Mouse (Mus musculus) monocyte, adult 2 months (primary cell): ENCODE measurements around the gene Srgap2.

ENCODE experiments used
- DNase-seq, 2 experiments: peaks; one replicate each; pipeline ENCODE4 v3.0.0; 2022; ENCODE audit warnings: low spot score in 2 of 2, low read depth in 1 of 2

Gene Srgap2

DNA sequence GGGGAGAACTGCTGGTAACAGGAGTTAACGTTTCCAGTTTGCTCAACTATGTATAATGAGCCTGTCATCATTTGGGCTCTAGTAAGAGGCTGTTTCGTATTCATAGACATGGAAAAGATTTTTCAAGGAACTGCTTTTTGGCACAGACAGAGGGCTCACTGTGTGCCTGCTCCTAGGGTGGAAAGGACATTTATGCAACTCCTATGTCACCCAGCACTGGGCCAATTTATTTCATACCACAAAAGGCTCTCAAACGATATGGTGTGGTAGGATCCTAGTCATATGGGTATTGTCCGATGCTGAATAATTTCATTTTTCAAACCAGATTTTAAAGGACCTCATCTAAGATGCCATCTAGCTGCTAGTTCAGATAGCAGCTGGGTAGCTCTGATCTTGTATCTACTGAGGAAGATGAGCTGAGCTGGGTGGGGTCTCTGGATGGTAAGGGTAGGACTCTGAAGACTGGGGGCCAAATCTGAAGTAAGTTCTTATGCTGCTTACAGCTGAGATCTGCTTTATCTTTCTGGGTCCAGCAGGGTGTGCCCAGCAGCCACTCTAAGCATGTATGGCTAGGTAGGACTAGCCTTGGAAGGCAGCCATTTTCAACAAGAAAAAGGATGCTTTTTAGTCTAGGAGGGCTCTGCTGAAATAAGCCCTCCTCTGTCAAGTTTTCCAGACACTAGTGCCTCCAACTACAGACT, 233.8 kb downstream of the Srgap2 start:
- DNase-seq: no peak

DNA sequence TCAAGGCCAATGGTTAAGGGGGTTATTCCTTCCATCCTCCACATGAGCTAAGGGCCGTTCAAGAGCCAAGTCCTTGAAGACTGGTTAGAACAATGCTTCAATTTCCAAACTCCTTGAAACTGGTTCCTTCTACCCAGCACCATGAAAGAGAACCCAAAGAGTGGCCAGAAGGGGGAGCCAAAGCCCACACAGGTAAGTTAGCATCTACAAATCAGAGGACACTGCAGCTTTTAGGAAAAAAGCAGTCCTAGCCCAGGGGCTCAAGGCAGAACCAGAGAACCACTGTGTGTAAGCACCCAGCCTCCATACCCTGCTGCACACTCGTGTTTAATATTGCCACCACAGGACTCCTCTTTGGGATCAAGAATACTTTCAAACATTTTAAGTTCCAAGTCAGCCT, 236.5 kb downstream of the Srgap2 start:
- peak in 1 of 2 experiments; percentile 27 for DNase-seq

DNA sequence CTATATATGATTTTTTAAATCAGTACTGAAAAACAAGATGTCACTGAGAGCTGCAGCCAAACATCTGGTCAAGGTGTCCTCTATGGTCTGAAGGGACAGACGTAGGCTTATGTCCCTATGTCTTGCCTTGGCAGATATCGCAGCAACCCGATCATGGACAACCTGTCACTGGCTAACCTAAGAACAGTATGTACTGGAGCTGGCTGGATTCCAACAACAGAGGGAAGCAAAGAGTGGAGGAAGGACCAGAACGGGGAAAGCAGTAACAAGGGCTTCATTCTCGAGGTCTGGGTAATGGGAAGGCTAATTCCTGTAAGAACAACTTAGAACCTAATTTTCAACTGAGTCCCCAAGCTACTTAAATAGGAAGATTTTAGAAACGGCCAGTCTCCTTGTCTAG, 238.2 kb downstream of the Srgap2 start:
- no peak for DNase-seq

DNA sequence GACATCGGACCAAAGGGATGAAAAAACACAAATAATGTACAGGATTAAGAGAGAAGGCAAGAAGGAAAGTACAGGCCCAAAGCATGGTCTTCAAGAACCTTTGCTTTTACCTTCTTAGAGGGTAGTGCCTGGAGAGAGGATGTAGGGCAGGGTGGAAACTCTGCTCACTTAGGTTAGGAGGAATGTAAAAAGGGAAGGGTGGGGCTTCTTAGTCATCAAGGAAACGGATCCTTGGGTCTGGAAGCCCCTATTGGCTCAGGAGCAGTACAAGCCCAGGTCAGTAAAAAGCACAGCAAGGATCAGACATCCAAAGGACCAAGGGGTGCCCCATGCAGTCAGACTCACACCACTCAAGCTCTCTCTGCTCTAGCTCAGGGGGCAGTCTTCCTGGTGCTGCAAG, 239.9 kb downstream of the Srgap2 start:
- peak in 1 of 2 experiments; percentile 19 for DNase-seq

DNA sequence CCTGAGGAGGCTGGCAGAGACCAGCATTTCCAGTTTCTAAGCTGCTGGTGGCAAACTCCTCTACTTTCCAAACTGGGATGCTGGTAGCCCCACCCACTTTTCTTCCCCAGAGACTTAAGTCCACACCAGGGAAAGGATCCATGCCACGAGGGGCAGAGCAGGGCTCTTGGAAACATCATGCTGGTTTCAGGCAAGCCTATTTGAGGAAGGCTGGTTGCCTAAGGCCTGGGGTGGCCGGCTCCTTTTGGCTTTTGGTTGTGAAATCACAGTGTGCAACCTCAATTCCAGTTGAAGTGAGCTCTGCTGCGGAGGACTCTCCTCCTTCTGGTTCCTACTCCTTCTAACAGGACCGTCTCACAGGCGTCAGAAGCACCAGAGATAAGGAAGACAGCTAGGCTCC, 240.3 kb downstream of the Srgap2 start:
- DNase-seq: peak; percentile 37 to 60

DNA sequence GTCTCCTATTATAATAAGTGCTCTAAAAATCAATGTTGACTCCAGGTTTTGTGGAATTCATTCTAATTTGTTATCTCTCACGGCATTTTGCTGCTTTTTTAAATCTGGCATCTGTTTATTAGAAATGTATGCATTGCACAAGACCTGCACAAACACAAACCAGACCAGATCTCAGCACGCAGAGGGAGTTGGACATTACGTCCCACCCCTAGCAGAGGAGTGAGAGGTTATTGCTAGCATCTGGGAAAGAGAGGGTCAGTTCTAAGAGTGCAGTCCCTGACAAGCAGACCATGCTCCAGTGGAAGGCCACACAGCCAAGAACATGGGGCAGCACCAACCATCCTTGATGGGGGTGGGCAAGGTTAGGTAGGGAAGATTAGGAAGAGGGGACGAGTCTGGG, 242.5 kb downstream of the Srgap2 start:
- no peak for DNase-seq

DNA sequence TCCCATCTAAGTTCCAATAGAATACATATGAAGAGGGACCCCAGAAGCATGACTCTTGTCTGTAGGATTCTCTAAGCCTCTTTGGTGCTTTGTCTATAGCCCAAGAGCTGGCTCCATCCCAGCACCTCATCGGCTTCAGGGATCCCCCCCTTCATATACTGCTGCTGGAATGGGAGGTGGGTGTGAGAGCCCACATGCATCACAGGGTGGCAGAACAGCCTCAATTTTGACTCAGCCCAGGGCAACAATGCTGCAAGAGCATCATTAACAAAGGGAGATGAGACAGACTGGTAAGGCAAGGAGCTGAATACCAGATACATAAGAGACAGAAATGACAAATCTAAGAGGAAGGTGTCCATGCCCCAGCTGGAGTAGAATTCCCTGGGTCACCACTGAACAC, 243.0 kb downstream of the Srgap2 start:
- DNase-seq: no peak

DNA sequence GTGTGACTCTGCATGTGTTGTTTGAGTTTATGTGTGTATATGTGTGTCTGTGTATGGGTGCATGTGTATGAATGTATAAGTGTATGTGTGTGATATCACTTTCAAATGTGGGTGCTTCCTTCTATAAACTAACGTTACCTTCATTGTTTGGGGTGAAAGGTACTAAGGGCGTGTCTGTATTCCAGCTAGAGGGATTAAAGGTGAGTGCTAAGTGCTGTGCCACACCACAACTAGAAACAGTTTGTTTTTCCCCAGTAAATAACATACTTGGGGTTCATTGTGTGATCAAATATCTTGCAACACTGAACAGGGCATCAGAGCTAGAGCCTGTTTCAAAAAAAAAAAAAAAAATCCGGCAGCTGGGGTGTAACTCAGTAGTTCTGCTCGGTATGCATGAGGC, 245.4 kb downstream of the Srgap2 start:
- DNase-seq: no peak

DNA sequence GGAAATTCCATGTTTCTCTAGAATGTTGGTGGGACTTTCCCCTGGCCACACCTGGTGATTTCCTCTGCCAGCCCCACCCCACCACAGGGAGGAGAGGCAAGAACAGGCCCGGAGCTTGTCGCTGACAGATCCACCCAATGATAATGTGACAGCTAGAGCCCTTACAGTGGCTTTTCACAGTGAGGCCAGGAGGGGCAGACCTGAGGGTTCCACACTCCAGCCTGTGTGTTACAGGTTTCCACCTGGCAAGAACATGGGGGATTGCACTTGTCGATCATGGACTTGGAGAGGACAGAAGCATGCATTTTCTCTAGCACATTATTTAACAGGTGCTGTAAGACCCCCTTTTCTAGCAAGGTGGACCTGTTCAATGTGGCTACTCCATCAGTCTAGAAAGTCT, 246.9 kb downstream of the Srgap2 start:
- no peak for DNase-seq

DNA sequence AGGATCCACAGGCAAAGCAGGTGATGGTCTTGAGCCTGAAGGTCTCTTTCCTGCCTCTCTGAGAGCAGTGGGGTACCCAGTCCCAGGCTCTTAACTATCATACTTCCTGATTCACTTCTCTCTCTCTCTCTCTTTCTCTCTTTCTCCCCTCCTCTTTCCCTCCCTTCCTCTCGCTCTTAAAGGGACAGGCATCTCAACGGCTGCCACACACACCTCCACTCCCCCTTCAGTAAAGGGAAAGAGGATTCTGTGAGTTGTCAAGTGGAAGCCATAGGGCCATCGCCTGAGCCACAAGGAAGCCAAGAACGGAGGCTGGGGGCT, 247.7 kb downstream of the Srgap2 start, which contains the start of gene Ikbke:
TSS of gene Ikbke (minus strand) at position 151 of the 321 bp plus-strand sequence.
- no peak for DNase-seq

DNA sequence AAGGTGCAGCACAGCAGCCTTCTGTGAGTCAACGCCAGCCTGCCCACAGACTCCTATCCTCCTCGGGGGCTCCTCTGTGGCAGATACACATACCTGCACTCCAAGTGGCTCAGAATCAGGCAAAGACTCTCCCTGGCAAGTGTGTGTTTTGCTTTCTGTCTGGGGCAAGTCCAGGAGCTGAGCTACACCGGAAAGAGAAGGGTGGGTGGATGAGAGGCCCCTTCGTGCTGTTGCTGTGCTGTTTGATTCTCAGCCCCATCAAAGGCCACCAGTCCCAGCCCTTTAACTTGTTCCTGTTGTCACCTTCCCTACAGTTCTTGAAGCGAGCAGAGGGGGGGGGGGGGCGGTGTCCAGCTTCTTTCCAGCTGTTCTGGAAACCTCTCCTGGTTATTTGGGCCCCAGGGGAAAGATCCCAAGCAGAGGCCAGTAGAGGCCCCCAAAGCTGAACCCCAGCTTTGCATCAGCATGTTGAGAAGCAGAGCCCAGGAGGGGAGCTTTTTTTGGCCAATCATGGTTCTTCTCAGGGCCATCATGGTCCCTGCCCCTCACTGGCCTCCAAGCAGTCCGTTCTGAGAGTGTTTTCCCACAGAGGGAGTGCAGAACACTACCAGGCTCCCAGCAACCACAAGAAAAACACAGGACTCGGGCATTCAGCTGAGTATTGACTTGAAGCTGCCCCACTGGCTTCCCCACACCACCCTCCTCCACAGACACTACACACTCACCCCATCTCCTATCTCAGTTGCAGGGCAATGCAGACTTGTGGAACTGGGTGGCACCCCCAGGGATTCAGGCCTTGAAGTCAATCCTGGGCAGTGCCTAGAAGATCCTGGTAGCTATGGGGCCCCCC, 248.3 kb downstream of the Srgap2 start:
- DNase-seq: no peak

DNA sequence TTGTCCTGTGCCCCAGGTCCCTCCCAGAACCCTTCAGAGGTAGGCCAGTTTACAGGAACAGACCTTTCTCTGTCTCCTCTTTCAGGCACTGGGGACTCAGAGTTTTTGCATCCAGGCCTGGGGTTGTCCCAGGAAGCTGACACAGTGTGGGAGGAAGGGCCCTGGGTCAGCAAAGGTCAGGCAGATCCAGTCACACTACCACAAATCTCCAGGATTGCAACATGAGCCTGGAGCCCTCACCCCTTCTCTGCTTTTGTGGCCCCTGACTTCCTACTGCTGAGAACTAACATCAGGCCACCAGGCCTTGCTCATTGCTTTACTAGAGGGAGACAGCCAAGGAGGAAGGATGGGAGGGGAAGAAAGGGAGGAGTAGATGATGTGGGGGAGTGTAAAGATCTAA, 250.3 kb downstream of the Srgap2 start:
- peak; percentile 60 to 67 for DNase-seq

DNA sequence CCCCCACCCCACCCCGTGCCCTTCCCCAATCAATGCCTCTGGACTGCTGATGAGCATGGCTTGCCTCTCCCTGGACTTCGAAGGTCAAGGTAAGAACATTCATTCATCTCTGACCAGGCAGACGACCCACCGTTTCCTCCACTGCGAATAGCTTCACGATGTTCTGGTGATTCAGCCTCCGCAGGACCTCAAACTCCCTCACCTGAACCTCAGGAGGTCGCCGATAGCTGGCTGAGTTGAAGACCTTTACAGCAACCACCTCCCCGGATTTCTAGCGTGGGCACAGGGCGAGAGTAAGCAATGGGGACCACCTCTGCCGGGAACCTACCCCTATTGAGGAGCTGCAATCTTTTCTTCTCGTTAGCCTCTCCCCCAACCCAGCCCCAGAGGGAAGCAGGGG, 251.6 kb downstream of the Srgap2 start:
- no peak for DNase-seq

DNA sequence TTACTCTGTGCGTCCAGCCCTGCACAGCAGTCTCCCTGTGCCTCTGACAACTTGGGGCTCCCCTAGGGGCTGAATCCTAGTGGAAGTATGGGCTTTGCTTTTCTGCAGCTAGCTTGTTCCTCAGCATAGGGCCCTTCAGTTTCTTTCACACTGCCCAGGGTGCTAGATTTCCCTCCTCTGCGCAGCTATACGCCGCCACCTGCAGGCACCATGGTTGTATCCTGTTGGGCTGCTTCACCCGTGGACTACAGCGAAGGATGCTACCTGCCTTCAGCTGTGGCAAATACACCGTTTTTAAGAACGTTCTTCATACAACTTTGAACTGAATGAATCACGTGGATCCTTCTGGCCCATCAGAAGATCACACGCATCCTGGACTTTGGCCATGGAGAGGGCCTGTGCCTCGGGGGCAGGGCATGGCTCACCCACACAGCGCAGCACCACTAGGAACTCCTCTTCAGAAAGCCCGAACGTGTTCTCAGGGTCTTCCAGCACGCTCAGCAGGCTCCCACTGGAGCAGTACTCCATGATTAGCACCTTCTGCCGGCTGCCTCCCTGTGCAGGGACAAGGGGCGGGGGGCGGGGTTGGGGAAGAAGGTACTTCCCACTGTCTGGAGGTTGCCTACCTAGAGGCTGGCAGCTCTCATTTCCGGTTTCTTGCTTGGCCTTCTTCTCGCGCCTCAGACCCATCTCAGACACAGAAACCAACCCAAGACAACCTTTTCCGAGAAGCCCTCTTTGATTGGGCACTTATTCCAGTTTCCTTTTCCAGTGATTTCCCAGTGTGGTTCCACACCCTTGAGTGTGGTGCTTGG, 252.2 kb downstream of the Srgap2 start:
- no peak for DNase-seq

DNA sequence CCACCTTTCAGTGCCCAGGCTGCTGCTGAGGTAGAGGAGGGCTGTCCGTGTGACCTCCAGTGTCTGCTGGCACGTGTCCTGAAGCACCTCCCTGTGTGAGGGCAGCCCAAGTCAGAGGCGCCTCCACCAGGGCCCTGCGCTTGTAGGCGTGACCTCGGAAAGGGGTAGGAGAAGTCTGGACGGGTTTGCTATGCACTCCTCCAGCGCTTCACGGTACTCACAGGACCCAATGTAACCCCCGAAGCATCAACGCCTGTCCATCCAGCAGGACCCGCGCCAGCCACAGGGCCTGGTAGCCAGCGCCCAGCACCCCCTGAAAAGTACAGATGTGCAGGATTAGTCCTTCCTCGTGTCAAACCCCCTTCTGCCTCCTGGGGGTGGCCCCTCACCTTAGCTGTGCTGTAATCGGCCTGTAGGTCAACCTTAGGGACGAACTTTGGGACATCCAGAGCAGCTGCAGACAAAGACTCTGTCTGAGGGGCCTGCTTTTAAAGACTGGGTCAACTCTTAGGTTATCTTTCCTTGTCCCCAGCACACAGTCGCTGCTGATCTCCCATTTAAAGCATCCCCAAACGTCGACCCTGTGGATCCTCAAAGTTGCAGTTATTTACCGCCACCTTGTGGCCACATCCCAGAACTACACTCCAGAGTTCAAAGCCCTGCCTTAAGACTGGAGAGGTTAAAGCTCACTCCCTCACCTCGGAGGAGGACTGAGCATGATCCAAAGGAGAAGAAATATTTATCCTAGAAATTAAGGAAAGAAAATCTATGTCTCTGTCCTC, 257.2 kb downstream of the Srgap2 start:
- DNase-seq: peak in 1 of 2 experiments; percentile 63

DNA sequence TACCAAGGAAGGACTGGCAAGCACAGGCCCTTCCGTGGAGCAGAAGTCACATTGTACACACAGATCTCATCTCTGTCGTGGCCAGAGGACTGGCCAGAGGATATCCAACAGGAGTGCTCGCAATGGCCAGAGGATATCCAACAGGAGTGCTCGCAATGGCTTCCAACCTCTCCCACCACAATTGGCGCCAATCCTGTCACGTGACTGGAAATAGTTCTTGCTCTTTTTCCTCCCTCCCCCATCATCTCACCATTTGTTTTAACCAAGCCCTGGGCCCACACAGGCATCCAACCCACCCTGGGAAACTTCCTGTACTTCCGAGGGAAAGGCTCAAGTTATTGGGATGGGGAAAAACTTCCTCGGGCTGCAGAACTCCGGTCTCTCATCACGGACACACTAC, 258.4 kb downstream of the Srgap2 start:
- no peak for DNase-seq

DNA sequence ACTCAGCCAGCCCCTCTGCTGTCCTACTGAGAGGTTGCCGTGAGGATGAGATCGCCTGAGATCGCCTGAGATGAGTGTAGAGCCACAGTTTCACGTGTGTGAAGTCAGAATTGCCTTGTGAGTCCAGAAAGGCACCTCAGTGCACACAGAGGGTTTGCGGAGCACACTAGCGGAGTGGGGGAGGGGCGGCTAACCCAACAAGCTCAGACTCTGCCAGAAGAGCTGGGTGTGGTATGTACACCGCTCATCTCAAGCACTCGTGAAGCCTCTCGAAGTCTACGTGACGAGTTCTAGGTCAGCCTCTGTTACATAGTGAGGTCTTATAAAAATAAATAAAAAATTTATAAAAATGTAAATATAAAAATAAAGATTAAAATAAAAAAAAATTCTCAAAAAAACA, 263.2 kb downstream of the Srgap2 start:
- no peak for DNase-seq

DNA sequence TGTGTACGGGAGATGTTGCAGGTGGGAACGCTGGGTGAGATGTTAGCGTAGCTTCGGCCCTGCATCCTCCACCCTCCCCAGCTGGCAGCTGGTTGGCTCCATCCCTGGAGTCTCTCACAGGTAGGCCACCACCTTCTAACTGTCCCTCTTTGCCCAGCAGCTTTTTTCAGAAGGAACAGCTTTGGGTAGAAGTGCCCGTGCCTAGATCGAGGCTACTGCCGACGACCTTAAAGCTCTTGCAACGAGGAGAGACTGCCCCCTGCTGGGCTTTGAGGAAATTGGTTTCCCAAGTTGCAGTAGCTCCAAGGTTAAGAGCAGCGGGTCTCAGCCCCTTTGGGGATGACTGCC, 266.9 kb downstream of the Srgap2 start:
- DNase-seq: peak in 1 of 2 experiments; percentile 57

DNA sequence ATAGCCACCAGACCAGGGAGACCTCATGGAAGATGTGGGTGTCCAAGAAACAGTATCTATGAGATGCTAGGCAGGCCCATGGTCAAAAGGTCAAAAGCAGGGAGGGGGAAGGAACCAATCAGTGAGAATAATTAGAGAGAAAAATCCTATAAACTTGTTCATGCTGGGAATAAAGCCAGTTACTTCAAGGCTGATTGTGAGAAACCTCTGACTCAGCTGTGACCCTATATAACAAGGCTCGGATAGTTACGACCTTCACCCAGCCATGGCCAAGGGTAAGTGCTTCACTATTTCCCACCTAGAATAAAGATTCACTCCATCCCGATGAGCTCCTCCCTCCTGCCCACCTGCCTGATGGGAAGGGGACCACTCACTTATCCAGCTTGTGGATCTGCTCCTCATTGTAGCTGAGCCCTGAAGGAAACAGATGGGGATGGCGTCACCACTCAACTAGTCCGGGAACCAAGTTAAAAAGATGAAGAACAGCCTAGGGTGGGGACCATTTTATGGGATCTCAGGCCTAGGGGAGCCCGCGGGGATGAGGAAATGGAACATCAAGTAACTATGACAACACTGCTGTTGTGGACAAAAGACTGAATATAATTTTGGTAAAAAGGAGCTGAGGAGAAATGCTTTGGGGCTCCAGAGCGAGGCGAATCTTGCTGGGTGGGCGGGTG, 267.4 kb downstream of the Srgap2 start:
- DNase-seq: no peak

DNA sequence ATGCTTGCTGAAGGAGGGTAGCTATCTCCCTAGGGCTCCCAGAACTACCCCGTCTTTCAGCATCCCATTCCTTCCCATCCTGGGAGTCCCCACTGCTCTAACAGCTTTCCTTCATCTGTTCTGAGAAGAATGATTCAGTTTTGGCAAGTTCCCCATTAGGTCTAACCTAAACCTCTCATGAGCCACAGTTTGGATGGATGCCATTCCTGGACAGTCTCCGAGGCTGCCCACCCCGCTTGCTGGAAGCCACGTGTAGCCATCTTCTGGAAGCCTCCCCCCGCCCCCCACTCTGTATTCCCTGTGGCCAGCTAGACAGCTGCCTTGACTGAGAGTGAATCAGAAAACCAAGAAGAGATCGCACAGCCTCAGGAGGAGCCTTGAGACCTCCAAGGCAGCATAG, 269.9 kb downstream of the Srgap2 start:
- no peak for DNase-seq
